Mouse (Mus musculus): ENCODE results near the gene Prok2. TPM values are rescaled to one million over a fixed set of nuclear protein-coding genes. Genes with fewer than 3 reads are reported as not detected.

Prok2 gene
- total RNA-seq, 2 experiments from 2014 or later = 0.39 to 1.2 TPM

DNA sequence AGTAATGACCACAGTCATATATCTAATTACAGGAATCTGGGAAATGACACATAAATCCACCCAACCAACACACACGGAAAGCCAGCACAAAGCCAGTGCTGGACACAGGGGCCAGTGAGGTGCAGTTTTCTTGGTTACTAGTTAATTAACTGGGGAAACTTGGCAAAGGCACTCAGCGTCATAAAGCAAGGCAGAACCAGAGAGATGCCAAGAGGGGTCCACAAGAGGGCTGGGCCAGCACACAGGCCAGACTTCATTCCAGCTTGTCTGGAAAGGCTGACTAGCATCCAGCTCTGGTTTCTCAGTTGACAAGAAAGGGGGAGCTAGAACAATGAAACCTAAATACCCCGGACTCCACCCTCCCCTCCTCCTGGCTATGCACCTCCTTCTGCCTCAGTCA lies 25.7 kb downstream of the Prok2 start:
- intact Hi-C loops (cut with DNase I) = no loop called here
- no peak for DNase-seq (ENCODE audit: low spot score in 2 of 2)

DNA sequence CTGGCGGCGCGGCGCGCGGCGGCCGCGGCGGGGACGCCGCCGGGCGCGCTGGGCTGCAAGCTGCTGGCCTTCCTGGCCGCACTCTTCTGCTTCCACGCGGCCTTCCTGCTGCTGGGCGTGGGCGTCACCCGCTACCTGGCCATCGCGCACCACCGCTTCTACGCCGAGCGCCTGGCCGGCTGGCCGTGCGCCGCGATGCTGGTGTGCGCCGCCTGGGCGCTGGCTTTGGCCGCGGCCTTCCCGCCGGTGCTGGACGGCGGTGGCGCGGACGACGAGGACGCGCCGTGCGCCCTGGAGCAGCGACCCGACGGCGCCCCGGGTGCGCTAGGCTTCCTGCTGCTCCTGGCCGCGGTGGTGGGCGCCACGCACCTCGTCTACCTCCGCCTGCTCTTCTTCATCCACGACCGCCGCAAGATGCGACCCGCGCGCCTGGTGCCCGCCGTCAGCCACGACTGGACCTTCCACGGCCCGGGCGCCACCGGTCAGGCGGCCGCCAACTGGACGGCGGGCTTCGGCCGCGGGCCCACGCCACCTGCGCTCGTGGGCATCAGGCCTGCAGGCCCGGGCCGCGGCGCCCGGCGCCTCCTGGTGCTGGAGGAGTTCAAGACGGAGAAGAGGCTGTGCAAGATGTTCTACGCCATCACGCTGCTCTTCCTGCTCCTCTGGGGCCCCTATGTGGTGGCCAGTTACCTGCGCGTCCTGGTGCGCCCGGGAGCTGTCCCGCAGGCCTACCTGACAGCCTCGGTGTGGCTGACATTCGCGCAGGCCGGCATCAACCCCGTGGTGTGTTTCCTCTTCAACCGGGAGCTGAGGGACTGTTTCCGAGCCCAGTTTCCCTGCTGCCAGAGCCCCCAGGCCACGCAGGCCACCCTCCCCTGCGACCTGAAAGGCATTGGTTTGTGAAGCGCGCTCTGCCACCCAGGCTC lies 33.0 kb downstream of the Prok2 start:
- intact Hi-C loops (cut with DNase I) = no loop called here
- peak in 1 of 2 experiments; percentile 32 for DNase-seq (ENCODE audit: low spot score in 2 of 2)

GRCm38 (mm10) chr6:99692206-99692915 lies 33.8 kb downstream of the Prok2 start, which contains the start of gene Gpr27:
TSS of gene Gpr27 (plus strand) at chr6:99692679.
- intact Hi-C loops (cut with DNase I) = no loop called here
- peak; percentile 60 to 76 for DNase-seq (ENCODE audit: low spot score in 2 of 2)

DNA sequence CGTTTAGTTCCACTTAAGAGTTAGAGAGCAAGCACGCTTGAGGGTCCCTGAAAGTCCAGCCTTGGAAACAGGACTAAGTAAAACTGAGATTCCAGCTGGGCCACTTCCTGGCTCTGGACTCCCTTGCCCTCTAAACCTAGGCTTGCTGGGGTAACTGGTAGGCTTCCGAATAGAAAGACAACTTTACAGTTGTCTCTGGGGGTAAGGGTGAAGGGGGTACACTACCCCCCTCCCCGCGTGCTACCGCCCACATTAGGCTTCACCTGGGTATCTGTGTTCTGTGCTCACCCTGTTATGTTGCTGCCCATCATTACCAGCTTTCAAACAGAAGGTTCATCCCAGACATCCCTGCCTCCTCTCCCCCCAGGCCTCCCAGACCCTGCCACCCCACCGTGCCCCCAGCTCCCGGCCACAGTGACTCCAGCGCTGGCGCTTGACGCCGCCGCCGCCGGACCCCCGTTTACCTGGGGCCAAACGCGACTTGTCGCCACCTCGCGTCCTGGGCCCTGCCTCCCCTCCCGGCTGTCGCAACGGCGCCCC lies 34.5 kb downstream of the Prok2 start:
- intact Hi-C loops (cut with DNase I) = no loop called here

DNA sequence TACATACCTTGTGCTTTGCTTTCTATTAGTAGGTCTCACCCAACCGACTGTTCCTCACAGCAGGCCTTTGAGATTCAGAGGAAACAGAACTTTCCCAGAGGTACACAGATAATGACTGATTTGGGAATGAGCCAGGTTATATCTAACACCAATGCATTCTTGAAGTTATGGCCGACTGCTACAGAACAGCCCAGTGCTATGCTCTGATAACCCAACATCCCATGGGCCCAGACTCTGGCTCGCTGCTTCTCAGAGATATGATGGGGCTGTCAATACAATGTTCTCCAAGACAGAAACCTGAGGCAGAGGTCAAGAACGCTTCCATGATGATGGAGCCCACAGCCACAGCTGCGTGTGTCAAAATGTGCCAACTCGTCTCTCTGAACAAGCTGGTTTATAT lies 37.7 kb downstream of the Prok2 start:
- DNase-seq (ENCODE audit: low spot score in 2 of 2) = no peak
- intact Hi-C loops (cut with DNase I) = no loop called here

More for the DNA sequence above, 34.5 kb downstream of the Prok2 start:
- peak in 1 of 2 experiments; percentile 14 for DNase-seq (ENCODE audit: low spot score in 2 of 2)

GRCm38 (mm10) chr6:99684899-99685298 lies 41.3 kb downstream of the Prok2 start:
- no peak for DNase-seq (ENCODE audit: low spot score in 2 of 2)
- intact Hi-C loops (cut with DNase I) = no loop called here

DNA sequence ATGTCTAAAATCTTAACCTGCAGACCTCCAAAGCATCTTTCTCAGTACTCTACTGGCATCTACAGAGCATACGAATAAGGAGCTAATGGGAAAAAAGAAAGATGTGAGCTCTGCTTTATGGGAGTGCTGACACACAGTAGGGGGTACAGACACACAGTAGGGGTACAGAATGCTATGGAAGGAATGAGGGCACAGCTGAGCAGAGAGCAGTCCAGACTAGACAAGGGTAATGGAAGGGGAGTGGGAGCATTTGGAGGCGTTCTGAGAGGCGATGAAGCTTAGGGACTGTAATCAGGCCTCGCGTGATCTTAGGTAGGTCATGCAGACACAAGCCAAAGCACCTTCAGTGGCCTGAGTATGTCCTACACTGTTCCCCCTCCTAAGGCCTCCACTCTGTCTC lies 42.2 kb downstream of the Prok2 start:
- intact Hi-C loops (cut with DNase I) = no loop called here
- no peak for DNase-seq (ENCODE audit: low spot score in 2 of 2)

DNA sequence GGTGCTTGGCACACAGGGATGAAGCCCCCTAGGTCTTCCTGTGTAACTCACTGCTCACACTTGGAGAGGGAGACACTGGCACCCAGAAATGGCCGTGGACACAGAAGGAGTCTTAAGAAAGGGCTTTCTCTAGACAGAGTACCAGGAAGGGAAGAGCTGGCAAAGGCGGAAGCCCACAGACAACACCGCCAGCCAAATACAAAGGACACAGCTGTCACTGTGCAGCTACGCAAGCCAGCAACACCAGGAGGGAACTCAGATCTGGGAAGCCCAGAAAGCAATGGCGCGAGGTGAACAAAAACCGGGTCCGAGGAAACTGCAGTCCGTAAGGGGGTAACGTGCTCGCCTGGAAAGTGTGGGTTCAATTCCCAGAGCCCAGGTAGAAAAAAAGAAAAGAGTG lies 48.1 kb downstream of the Prok2 start:
- intact Hi-C loops (cut with DNase I) = no loop called here
- DNase-seq (ENCODE audit: low spot score in 2 of 2) = no peak

DNA sequence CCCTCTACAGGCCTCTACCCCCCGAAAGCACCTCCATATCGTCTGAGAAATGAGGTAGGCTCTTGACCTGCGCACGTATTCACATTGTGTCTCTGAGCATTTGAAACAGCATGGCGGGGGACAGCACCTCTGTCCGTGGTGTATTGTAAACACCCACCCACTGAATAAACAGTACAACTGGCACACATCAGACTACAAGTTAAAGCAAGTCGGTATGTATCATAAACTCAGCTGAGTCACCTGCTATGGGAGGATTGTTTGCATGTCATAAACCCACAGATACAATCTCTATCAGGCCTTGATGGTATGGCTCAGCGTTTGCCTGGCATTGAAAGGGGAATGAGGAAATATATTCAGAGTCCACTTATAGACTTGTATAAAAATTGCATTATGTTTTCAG lies 48.9 kb downstream of the Prok2 start:
- intact Hi-C loops (cut with DNase I) = no loop called here
- no peak for DNase-seq (ENCODE audit: low spot score in 2 of 2)

DNA sequence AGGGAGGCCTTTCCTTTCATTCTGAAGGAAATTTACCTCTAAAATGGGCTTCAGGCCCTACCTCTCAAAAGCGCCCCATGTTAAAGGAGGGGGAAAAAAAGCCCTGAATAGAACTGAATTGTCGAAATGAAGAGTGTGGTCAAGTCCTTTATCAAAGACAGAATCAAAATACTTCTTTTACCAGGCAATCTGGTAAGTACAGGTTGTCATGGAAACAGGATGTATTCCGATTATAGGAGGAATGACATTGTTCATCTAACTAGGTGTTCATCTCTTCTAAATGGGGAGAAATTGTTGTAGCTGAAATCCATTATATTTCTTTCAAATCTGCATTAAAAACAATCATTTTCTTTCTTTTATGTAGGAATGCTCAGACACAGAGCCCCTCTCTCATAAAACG lies 51.7 kb downstream of the Prok2 start:
- intact Hi-C loops (cut with DNase I) = no loop called here
- no peak for DNase-seq (ENCODE audit: low spot score in 2 of 2)

DNA sequence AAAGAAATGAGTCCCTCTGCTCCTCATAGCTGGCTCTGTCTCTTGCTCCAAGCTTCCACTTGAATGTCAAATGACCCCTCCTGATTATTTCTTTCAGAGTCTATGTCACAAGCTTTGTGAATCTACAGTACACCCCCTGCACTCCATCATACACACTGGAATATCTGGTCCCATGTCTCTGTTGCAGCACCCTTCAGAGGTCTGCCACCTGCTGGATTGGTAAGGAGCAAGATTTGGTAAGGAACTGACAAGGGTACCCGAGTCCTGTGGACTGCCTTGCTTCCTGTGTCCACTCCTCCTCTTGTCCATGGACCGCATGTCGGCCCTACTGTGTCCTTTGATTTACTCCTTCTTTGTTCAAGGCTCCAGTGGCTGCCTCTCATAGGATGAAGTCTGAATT lies 54.4 kb downstream of the Prok2 start:
- intact Hi-C loops (cut with DNase I) = no loop called here
- DNase-seq (ENCODE audit: low spot score in 2 of 2) = no peak

DNA sequence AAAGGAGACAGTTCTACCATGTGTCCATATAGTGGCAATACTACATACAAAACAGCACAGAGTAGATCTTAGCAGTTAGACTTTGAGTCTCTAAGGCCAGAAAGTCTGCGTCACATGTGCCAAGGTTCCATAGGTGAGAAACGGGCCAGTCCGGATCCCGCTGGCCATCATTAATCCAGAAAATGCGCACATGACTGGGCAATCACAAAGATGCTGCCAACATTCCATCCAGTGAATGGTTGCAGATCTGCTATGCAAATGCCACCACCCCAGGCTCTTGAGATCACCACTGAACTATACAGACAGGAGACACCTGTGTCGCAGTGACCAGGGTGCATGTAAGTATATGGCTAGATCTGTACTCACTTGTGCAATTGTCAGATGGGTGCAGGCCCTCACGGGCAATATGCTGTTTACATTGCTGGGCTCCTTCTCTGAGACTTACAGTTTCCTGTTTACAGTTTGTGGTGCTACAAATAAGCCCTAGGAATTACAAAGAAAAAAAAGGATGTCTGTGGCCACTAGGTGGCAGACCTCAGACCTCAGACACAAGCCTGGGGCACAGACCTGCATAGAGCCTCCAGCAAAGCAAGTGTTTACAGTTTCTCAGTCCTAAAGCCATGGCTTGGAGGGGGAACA lies 55.6 kb downstream of the Prok2 start:
- intact Hi-C loops (cut with DNase I) = no loop called here
- peak in 1 of 2 experiments; percentile 55 for DNase-seq (ENCODE audit: low spot score in 2 of 2)

DNA sequence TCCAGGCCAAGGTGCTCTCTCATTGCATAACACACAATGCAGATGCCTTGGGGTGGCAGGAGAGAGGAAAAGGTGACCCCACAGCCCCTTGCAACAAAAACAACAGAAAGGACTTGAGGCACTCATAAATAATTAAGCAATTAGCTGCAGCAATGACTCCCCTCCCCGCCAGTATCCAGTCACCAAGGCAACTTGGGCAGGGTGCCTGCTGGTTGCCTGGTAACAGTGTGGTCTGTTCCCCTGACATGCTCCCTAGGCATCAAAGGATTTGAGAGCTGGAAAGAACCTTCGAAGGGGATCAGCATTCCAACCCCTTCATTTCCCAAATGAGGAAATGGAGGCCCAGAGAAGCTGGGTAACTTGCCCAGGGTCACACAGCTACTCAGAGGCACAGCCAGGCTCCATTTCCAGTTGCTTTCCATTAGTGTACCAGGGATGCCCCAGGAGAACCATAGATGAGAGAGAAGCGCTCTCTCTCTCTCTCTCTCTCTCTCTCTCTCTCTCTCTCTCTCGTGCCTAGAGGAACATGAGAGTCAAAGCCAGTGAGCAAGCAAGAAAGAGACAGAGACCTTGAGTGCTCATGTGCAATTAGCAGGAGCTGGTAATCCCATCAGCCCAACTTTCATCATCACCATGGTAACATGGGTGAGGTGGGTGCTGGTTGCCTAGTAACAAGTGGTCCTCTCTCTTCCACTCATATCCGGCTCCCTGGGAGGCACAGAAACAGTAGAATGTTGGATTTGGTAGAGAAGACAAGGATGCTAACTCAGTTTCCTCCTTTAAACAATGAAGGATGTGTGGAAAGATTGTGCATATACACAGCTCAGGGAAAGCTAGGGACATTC lies 56.5 kb downstream of the Prok2 start:
- DNase-seq (ENCODE audit: low spot score in 2 of 2) = peak; percentile 68 to 71

GRCm38 (mm10) chr6:99667290-99667689 lies 58.9 kb downstream of the Prok2 start:
- DNase-seq (ENCODE audit: low spot score in 2 of 2) = no peak
- intact Hi-C loops (cut with DNase I) = no loop called here

More for the DNA sequence above, 56.5 kb downstream of the Prok2 start:
- intact Hi-C loops (cut with DNase I) = no loop called here

- intact Hi-C loops (cut with DNase I) = no loop called here
- DNase-seq (ENCODE audit: low spot score in 2 of 2) = peak; percentile 29 to 40
These were observed 59.6 kb downstream of the Prok2 start, which contains the start of the genes Eif4e3 and Gm20696 for GRCm38 (mm10) chr6:99666318-99667171. TSS of gene Eif4e3 (minus strand) at chr6:99666771. TSS of gene Gm20696 (minus strand) at chr6:99666797.

- DNase-seq (ENCODE audit: low spot score in 2 of 2) = no peak
- intact Hi-C loops (cut with DNase I) = no loop called here
These were observed 60.5 kb downstream of the Prok2 start for GRCm38 (mm10) chr6:99665457-99666317.

DNA sequence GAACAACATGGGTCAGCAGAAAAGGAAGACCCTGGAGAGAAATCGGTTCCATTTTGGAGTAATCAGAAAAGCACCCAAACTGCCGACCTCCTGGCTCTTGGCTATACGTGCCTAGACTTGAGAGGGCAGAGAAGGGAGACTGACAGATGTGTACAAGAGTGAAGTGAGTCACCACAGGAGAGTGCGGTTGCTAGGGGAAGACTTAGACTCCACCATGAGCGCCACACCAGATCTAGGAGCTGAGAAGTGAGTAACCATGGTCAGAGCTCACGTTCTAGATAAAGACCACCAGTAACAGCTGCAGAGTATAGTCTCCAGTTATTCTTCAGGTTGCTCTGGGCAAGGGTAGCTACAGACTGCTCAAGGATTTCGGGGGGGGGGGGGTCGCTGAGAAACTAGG lies 63.0 kb downstream of the Prok2 start:
- DNase-seq (ENCODE audit: low spot score in 2 of 2) = no peak
- intact Hi-C loops (cut with DNase I) = no loop called here
